Mouse (Mus musculus) brown adipose tissue, adult 24 weeks (tissue): ENCODE measurements at regions not wholly inside any gene's neighbourhood (a gene's known extent, or its start where the extent isn't known, plus 50 kb on each side); places are given as distances from the start of the nearest gene placed in this dataset.
A peak's percentile ranks its signal among the peaks of the same experiment; 100 is the strongest.

ENCODE experiments used
- H3K27ac ChIP-seq: fragments of 200-500 bp; replicated peaks from 2 replicates; pipeline ENCODE4 v1.5.1; 2012; ENCODE audit warnings: low read depth, mild to moderate bottlenecking, low read length
- H3K4me1 ChIP-seq: fragments of 200-500 bp; 2 replicates; pipeline ENCODE4 v1.6.1; 2012; ENCODE audit warnings: low read length, mixed read lengths; ENCODE audit not compliant: control insufficient read depth, insufficient read depth, insufficient read length
- H3K4me3 ChIP-seq: fragments of 200-500 bp; 2 replicates; pipeline ENCODE4 v1.5.1; 2012; ENCODE audit warnings: low read depth, mild to moderate bottlenecking, low read length, moderate library complexity; ENCODE audit not compliant: insufficient read depth

GRCm38 (mm10) chr2:57672007-57672643 lies 325.6 kb upstream of the Galnt5 start:
- H3K4me1 ChIP-seq, result no peaks in the 10 kb centered on the region
- no peak overlapping the region for H3K27ac ChIP-seq
- H3K4me3 ChIP-seq, result no peak overlapping the region

GRCm38 (mm10) chr2:57689877-57690276 lies 307.8 kb upstream of the Galnt5 start:
- Histone ChIP-seq H3K4me1 (no peaks in the 10 kb centered on the region), H3K27ac (no peak overlapping the region), H3K4me3 (no peak overlapping the region)

GRCm38 (mm10) chr2:57696992-57697772 lies 300.5 kb upstream of the Galnt5 start:
- Histone ChIP-seq H3K4me3 (no peak overlapping the region), H3K4me1 (no peaks in the 10 kb centered on the region), H3K27ac (no peak overlapping the region)

GRCm38 (mm10) chr2:57698659-57699061 lies 299.0 kb upstream of the Galnt5 start:
- no peaks in the 10 kb centered on the region for H3K4me1 ChIP-seq
- H3K27ac ChIP-seq, result peak overlapping the region; percentile 54; the same call in 1 of the 2 replicates
- H3K4me3 ChIP-seq, result peak overlapping the region; percentile 45

GRCm38 (mm10) chr2:57699226-57699625 lies 298.5 kb upstream of the Galnt5 start:
- H3K4me3 ChIP-seq, result no peak overlapping the region
- H3K4me1 ChIP-seq, result no peaks in the 10 kb centered on the region
- no peak overlapping the region for H3K27ac ChIP-seq

GRCm38 (mm10) chr2:57716754-57717510 lies 280.8 kb upstream of the Galnt5 start:
- no peaks in the 10 kb centered on the region for H3K4me1 ChIP-seq
- H3K27ac ChIP-seq, result no peak overlapping the region
- H3K4me3 ChIP-seq, result no peak overlapping the region
